Mouse (Mus musculus) hindbrain, embryonic 15.5 days (tissue): Measurements from ENCODE around the gene Psmd9. TPM values are rescaled to one million over a fixed set of nuclear protein-coding genes. Genes with fewer than 3 reads are reported as not detected.
A peak's percentile ranks its signal among the peaks of the same experiment; 100 is the strongest.

Experiments used
- ATAC-seq: fragments of 200-750 bp; cut with Nextera tagmentation; 2 replicates; pipeline ENCODE4 v1.8.0; 2017; ENCODE audit warnings: low read depth, moderate number of reproducible peaks, moderate TSS enrichment; ENCODE audit not compliant: low FRiP score
- H3K27ac ChIP-seq: fragments of 300-500 bp; sonication (generic); replicated peaks from 2 replicates; pipeline ENCODE4 v1.5.1; 2015; ENCODE audit warnings: mild to moderate bottlenecking, inconsistent platforms
- H3K27me3 ChIP-seq: fragments of 300-500 bp; sonication (generic); 2 replicates; pipeline ENCODE4 v1.6.1; 2015; ENCODE audit warnings: control low read depth, inconsistent platforms
- H3K36me3 ChIP-seq: fragments of 300-500 bp; sonication (generic); 2 replicates; pipeline ENCODE4 v1.6.1; 2015; ENCODE audit warnings: control low read depth, inconsistent platforms
- H3K4me1 ChIP-seq: fragments of 300-500 bp; sonication (generic); replicated peaks from 2 replicates; pipeline ENCODE4 v1.6.1; 2015; ENCODE audit warnings: control low read depth, inconsistent platforms
- H3K4me2 ChIP-seq: fragments of 300-500 bp; sonication (generic); 2 replicates; pipeline ENCODE4 v1.6.1; 2015; ENCODE audit warnings: moderate library complexity, mild to moderate bottlenecking, inconsistent platforms
- H3K4me3 ChIP-seq: fragments of 300-500 bp; sonication (generic); 2 replicates; pipeline ENCODE4 v1.5.1; 2015; ENCODE audit warnings: mild to moderate bottlenecking, inconsistent platforms
- H3K9ac ChIP-seq: fragments of 300-500 bp; sonication (generic); 2 replicates; pipeline ENCODE4 v1.6.1; 2015; ENCODE audit warnings: inconsistent platforms
- H3K9me3 ChIP-seq: fragments of 300-500 bp; sonication (generic); 2 replicates; pipeline ENCODE4 v1.6.1; 2016; ENCODE audit warnings: control low read depth, inconsistent platforms
- WGBS: fragments of 180-500 bp; shearing (Covaris S2); methylation state at CpG from one replicate; pipeline ENCODE4 v1.1.7; 2015; 5-methylcytosine and 5-hydroxymethylcytosine counted together
- polyA plus RNA-seq: library from polyadenylated mRNA; unstranded; fragments of >200 nt; fragmentation: Nextera tagmentation; extraction: Ambion mirVana; gene quantifications from 2 replicates; pipeline ENCODE4 v1.2.1, GENCODE M21; 2015

Psmd9 gene
- polyA plus RNA-seq, 1 experiment from 2014 or later, result 75.7 TPM

GRCm38 (mm10) chr5:123272927-123273326 lies 103.7 kb downstream of the Psmd9 start:
- Histone ChIP-seq H3K4me2 (no peak overlapping the region), H3K4me3 (no peak overlapping the region), H3K9ac (no peak overlapping the region), H3K4me1 (peaks cover 24% of the 10 kb centered on the region), H3K36me3 (no peaks in the 10 kb centered on the region), H3K27me3 (no peaks in the 10 kb centered on the region), H3K27ac (no peak overlapping the region), H3K9me3 (no peaks in the 10 kb centered on the region)
- 34% methylated on average over 5 of the region's 5 CpGs for WGBS
- no peak for ATAC-seq

- peak overlapping the region; percentile 54 for H3K27ac ChIP-seq
- 60% methylated on average over 9 of the region's 9 CpGs for WGBS
- H3K9me3 ChIP-seq, result no peaks in the 10 kb centered on the region
- ATAC-seq, result peak; percentile 45
- 0 out of 2 replicates have a peak overlapping the region, but pooled peaks have one; percentile 5 for H3K4me2 ChIP-seq
- H3K9ac ChIP-seq, result no peak overlapping the region
- no peak overlapping the region for H3K4me3 ChIP-seq
- H3K27me3 ChIP-seq, result no peaks in the 10 kb centered on the region
- H3K4me1 ChIP-seq, result peaks cover 24% of the 10 kb centered on the region
- H3K36me3 ChIP-seq, result no peaks in the 10 kb centered on the region
Measured at GRCm38 (mm10) chr5:123276636-123277341, 107.6 kb downstream of the Psmd9 start.

GRCm38 (mm10) chr5:123277342-123277701 lies 108.1 kb downstream of the Psmd9 start:
- peak; percentile 48 for ATAC-seq

GRCm38 (mm10) chr5:123277704-123278103 lies 108.5 kb downstream of the Psmd9 start:
- no peak for ATAC-seq
- Histone ChIP-seq H3K27ac (peak overlapping the region; percentile 53; the same call in 1 of the 2 replicates), H3K27me3 (no peaks in the 10 kb centered on the region), H3K9ac (no peak overlapping the region), H3K4me1 (peaks cover 24% of the 10 kb centered on the region), H3K4me3 (no peak overlapping the region), H3K36me3 (no peaks in the 10 kb centered on the region), H3K4me2 (no peak overlapping the region), H3K9me3 (no peaks in the 10 kb centered on the region)
- 65% methylated on average over 4 of the region's 4 CpGs for WGBS

More at GRCm38 (mm10) chr5:123277342-123277701, 108.1 kb downstream of the Psmd9 start:
- H3K27ac ChIP-seq, result peak overlapping the region; percentile 54
- no peak overlapping the region for H3K4me3 ChIP-seq
- no peaks in the 10 kb centered on the region for H3K9me3 ChIP-seq
- no peaks in the 10 kb centered on the region for H3K36me3 ChIP-seq
- no peak overlapping the region for H3K9ac ChIP-seq
- no peaks in the 10 kb centered on the region for H3K27me3 ChIP-seq
- 25% methylated on average over 7 of the region's 7 CpGs for WGBS
- no peak overlapping the region for H3K4me2 ChIP-seq
- H3K4me1 ChIP-seq, result peaks cover 24% of the 10 kb centered on the region

- H3K27me3 ChIP-seq, result no peaks in the 10 kb centered on the region
- H3K9ac ChIP-seq, result no peak overlapping the region
- H3K4me3 ChIP-seq, result no peak overlapping the region
- no peak overlapping the region for H3K4me2 ChIP-seq
- H3K4me1 ChIP-seq, result peaks cover 24% of the 10 kb centered on the region
- H3K27ac ChIP-seq, result no peak overlapping the region
- no peaks in the 10 kb centered on the region for H3K36me3 ChIP-seq
- no peaks in the 10 kb centered on the region for H3K9me3 ChIP-seq
- no peak for ATAC-seq
- 90% methylated on average over 4 of the region's 4 CpGs for WGBS
Measured at GRCm38 (mm10) chr5:123279248-123279647, 110.0 kb downstream of the Psmd9 start.

- Histone ChIP-seq H3K27ac (no peak overlapping the region), H3K4me1 (peaks cover 10% of the 10 kb centered on the region; the same call in 1 of the 2 replicates), H3K9me3 (no peaks in the 10 kb centered on the region), H3K4me2 (no peak overlapping the region), H3K4me3 (no peak overlapping the region), H3K9ac (no peak overlapping the region), H3K36me3 (no peaks in the 10 kb centered on the region), H3K27me3 (no peaks in the 10 kb centered on the region)
- ATAC-seq, result no peak
- 78% methylated on average over 9 of the region's 9 CpGs for WGBS
Measured at GRCm38 (mm10) chr5:123281336-123282136, 112.3 kb downstream of the Psmd9 start.

- H3K4me1 ChIP-seq, result no peaks in the 10 kb centered on the region
Measured at GRCm38 (mm10) chr5:123285174-123285573, 116.0 kb downstream of the Psmd9 start.

GRCm38 (mm10) chr5:123288079-123288478 lies 118.9 kb downstream of the Psmd9 start:
- Histone ChIP-seq H3K4me3 (no peak overlapping the region), H3K9ac (no peak overlapping the region), H3K27ac (no peak overlapping the region), H3K9me3 (no peaks in the 10 kb centered on the region; the same call in 1 of the 2 replicates), H3K4me1 (no peaks in the 10 kb centered on the region), H3K27me3 (no peaks in the 10 kb centered on the region), H3K4me2 (no peak overlapping the region), H3K36me3 (no peaks in the 10 kb centered on the region)
- 83% methylated on average over 5 of the region's 5 CpGs for WGBS
- ATAC-seq, result no peak

More at GRCm38 (mm10) chr5:123285174-123285573, 116.0 kb downstream of the Psmd9 start:
- Histone ChIP-seq H3K4me3 (no peak overlapping the region), H3K27me3 (no peaks in the 10 kb centered on the region), H3K36me3 (no peaks in the 10 kb centered on the region), H3K4me2 (no peak overlapping the region), H3K27ac (no peak overlapping the region), H3K9me3 (no peaks in the 10 kb centered on the region; the same call in 1 of the 2 replicates), H3K9ac (no peak overlapping the region)
- 42% methylated on average over 8 of the region's 8 CpGs for WGBS
- peak; percentile 65; the same call in 1 of the 2 replicates for ATAC-seq

GRCm38 (mm10) chr5:123294653-123295052 lies 125.4 kb downstream of the Psmd9 start:
- Histone ChIP-seq H3K27ac (no peak overlapping the region), H3K9ac (no peak overlapping the region), H3K36me3 (no peaks in the 10 kb centered on the region), H3K4me1 (peaks cover 19% of the 10 kb centered on the region; the same call in 1 of the 2 replicates), H3K27me3 (no peaks in the 10 kb centered on the region), H3K9me3 (no peaks in the 10 kb centered on the region), H3K4me3 (no peak overlapping the region), H3K4me2 (no peak overlapping the region)
- no peak for ATAC-seq
- 55% methylated on average over 9 of the region's 9 CpGs for WGBS

GRCm38 (mm10) chr5:123296224-123296806 lies 127.1 kb downstream of the Psmd9 start:
- H3K36me3 ChIP-seq, result no peaks in the 10 kb centered on the region
- H3K27ac ChIP-seq, result no peak overlapping the region
- ATAC-seq, result no peak
- no peaks in the 10 kb centered on the region for H3K27me3 ChIP-seq
- H3K4me1 ChIP-seq, result peaks cover 34% of the 10 kb centered on the region
- no peaks in the 10 kb centered on the region for H3K9me3 ChIP-seq
- no peak overlapping the region for H3K4me3 ChIP-seq
- 61% methylated on average over 12 of the region's 12 CpGs for WGBS
- H3K9ac ChIP-seq, result no peak overlapping the region
- no peak overlapping the region for H3K4me2 ChIP-seq

GRCm38 (mm10) chr5:123296972-123297754 lies 128.0 kb downstream of the Psmd9 start:
- H3K4me1 ChIP-seq, result peaks cover 42% of the 10 kb centered on the region
- H3K27me3 ChIP-seq, result no peaks in the 10 kb centered on the region
- H3K27ac ChIP-seq, result no peak overlapping the region
- WGBS, result 64% methylated on average over 23 of the region's 23 CpGs
- no peak overlapping the region for H3K4me2 ChIP-seq
- no peak for ATAC-seq
- H3K9me3 ChIP-seq, result no peaks in the 10 kb centered on the region
- H3K36me3 ChIP-seq, result no peaks in the 10 kb centered on the region
- H3K4me3 ChIP-seq, result no peak overlapping the region
- H3K9ac ChIP-seq, result no peak overlapping the region
